Mouse (Mus musculus) liver, embryonic 16.5 days (tissue): ENCODE data around the gene Mocs1. TPM values are rescaled to one million over a fixed set of nuclear protein-coding genes. Genes with fewer than 3 reads are reported as not detected.

Experiments used
- polyA plus RNA-seq: library from polyadenylated mRNA; unstranded; fragments of >200 nt; fragmentation: Nextera tagmentation; extraction: Ambion mirVana; gene quantifications from 2 replicates; pipeline ENCODE4 v1.2.1, GENCODE M21; 2015

The Mocs1 gene
- polyA plus RNA-seq, 1 experiment from 2014 or later = 13.1 TPM

Other genes with a start within 250 kb of the Mocs1 start
- 0.26 and 0.29 TPM in 2 replicates for gene Daam2, start 136.0 kb downstream of the Mocs1 start, polyA plus RNA-seq
- 0.05 and 0.11 TPM in 2 replicates for gene Kif6, start 186.8 kb downstream of the Mocs1 start, polyA plus RNA-seq